Mouse (Mus musculus) thymus, adult 2 months (tissue): ENCODE measurements at regions not wholly inside any gene's neighbourhood (a gene's known extent, or its start where the extent isn't known, plus 50 kb on each side); places are given as distances from the start of the nearest gene placed in this dataset.

Source experiments
- DNase-seq: peaks from one replicate; pipeline ENCODE4 v3.0.0; 2021
- H3K27ac ChIP-seq: fragments of 200-500 bp; 2 replicates; pipeline ENCODE4 v1.5.1; 2012; ENCODE audit warnings: low read length, control low read depth; ENCODE audit not compliant: control insufficient read depth, insufficient read depth
- H3K27me3 ChIP-seq: fragments of 200-500 bp; 2 replicates; pipeline ENCODE4 v1.6.1; 2012; ENCODE audit warnings: mild to moderate bottlenecking, low read length, moderate library complexity, mixed read lengths; ENCODE audit not compliant: control insufficient read depth, insufficient read depth
- H3K36me3 ChIP-seq: fragments of 200-500 bp; 2 replicates; pipeline ENCODE4 v1.6.1; 2012; ENCODE audit warnings: mild to moderate bottlenecking, low read length, moderate library complexity; ENCODE audit not compliant: control insufficient read depth, insufficient read depth
- H3K4me1 ChIP-seq: fragments of 200-500 bp; replicated peaks from 2 replicates; pipeline ENCODE4 v1.6.1; 2012; ENCODE audit warnings: low read length; ENCODE audit not compliant: control insufficient read depth, insufficient read depth
- H3K4me3 ChIP-seq: fragments of 200-500 bp; 2 replicates; pipeline ENCODE4 v1.5.1; 2012; ENCODE audit warnings: mild to moderate bottlenecking, low read length, control low read depth, moderate library complexity; ENCODE audit not compliant: control insufficient read depth, insufficient read depth
- CTCF ChIP-seq: fragments of 200-500 bp; IDR thresholded peaks from 2 replicates; pipeline ENCODE4 v1.5.1; 2012; ENCODE audit warnings: mild to moderate bottlenecking, control low read depth, low read length, moderate library complexity, borderline replicate concordance; ENCODE audit not compliant: control insufficient read depth, poor library complexity, insufficient read depth; ENCODE audit errors: extremely low read depth
- POLR2A ChIP-seq: fragments of 200-500 bp; IDR thresholded peaks from 2 replicates; pipeline ENCODE4 v1.6.1; 2012; ENCODE audit warnings: mild to moderate bottlenecking, low read length, control low read depth, moderate library complexity; ENCODE audit not compliant: control insufficient read depth, poor library complexity, insufficient read depth; ENCODE audit errors: extremely low read depth
- WGBS: fragments of 180-500 bp; shearing (Covaris S2); methylation state at CpG from one replicate; pipeline ENCODE4 v1.1.7; 2018; 5-methylcytosine and 5-hydroxymethylcytosine counted together

- Histone ChIP-seq H3K4me3 (no peak overlapping the region), H3K36me3 (no peaks in the 10 kb centered on the region), H3K27me3 (no peaks in the 10 kb centered on the region), H3K4me1 (no peaks in the 10 kb centered on the region; the same call in 1 of the 2 replicates), H3K27ac (no peak overlapping the region)
- 90% methylated on average over 5 of the region's 5 CpGs for WGBS
- TF ChIP-seq POLR2A (no peak), CTCF (no peak)
- DNase-seq, result no peak
These were observed 116.2 kb upstream of the Lrig1 start for GRCm38 (mm10) chr6:94816161-94816560.

DNA sequence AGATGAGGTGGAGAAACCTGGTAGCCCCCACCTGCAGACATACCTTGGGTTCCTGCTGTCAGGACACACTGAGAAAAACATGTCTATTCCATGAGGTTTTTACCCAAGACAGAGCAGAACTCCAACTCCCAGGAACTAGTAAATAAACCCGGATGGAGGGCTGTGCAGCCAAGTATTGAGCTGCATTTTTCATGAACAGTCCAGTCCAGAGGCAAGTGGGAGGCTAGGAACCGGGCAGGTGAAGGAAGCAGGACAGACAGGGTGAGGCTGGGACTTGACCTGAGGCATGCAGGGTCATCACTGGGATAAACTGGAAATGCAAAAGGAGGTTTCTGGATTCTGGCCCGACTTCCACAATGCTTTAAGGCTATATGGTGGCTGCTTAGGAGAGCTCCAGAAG, 114.8 kb upstream of the Lrig1 start:
- no peaks in the 10 kb centered on the region for H3K36me3 ChIP-seq
- TF ChIP-seq CTCF (no peak), POLR2A (no peak)
- WGBS, result 81% methylated on average over 3 of the region's 3 CpGs
- no peak overlapping the region for H3K27ac ChIP-seq
- no peaks in the 10 kb centered on the region for H3K27me3 ChIP-seq
- H3K4me3 ChIP-seq, result no peak overlapping the region
- no peak for DNase-seq
- H3K4me1 ChIP-seq, result no peaks in the 10 kb centered on the region; the same call in 1 of the 2 replicates

DNA sequence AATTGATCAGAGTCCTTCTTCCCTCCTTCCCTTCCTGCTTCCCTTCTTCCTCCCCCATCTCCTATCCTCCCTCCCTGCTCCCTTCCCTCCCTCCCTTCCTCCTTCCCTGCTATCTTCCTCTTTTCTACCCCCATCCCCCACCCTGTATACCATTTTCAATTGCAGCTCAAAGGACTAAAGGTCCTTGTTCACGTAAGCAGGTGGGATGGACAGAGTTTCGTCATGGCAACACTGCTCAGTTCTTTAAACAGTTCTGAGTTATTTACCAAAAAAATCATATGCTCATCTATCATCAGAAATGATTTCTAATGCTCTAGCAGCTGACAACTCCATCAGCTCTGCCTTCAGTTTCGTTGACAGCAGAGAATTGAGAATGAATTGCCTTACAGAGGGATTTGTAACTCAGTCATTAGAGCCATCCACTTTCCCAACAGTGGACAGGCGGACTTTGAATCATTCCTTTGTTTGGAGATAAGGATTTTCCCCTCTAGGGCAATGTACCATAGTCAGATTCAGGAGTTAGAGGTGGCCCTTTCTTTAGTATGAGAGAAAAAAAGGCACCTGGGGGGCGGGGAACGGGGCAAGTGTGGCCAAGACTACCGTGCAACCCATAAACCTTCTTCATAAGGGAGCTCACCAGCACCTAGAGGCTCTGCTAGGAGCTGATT, 113.7 kb upstream of the Lrig1 start:
- no peak for DNase-seq
- no peaks in the 10 kb centered on the region for H3K27me3 ChIP-seq
- H3K4me1 ChIP-seq, result no peaks in the 10 kb centered on the region; the same call in 1 of the 2 replicates
- no peaks in the 10 kb centered on the region for H3K36me3 ChIP-seq
- TF ChIP-seq CTCF (no peak), POLR2A (no peak)
- H3K27ac ChIP-seq, result no peak overlapping the region
- WGBS, result 86% methylated on average over 7 of the region's 7 CpGs
- H3K4me3 ChIP-seq, result no peak overlapping the region

GRCm38 (mm10) chr6:94811846-94812245, 111.9 kb upstream of the Lrig1 start:
- Histone ChIP-seq H3K27me3 (no peaks in the 10 kb centered on the region), H3K4me1 (no peaks in the 10 kb centered on the region), H3K27ac (no peak overlapping the region), H3K4me3 (no peak overlapping the region), H3K36me3 (no peaks in the 10 kb centered on the region)
- TF ChIP-seq POLR2A (no peak), CTCF (no peak)
- DNase-seq, result no peak
- WGBS, result 79% methylated on average over 4 of the region's 4 CpGs

DNA sequence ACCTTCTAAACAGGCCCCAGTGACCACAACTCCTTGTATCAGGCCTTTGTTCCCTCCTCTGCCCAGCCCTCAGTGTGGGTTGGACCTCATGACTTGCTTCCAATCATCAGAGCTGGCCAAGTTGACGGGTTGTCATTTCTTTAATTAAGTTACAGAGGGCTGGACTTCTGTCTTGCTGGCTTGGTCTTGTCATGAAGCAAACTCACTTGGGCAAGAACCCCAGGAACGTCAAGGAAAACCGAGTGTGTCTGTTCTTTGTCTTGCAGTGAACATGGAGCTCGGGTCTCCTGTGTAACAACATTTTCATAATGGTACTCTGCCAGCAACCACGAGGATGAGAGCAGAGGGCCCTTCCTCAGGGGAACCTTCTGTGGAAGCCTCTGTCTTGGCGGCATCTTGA, 107.3 kb upstream of the Lrig1 start:
- Histone ChIP-seq H3K27me3 (no peaks in the 10 kb centered on the region), H3K36me3 (no peaks in the 10 kb centered on the region), H3K27ac (no peak overlapping the region), H3K4me3 (no peak overlapping the region), H3K4me1 (no peaks in the 10 kb centered on the region)
- DNase-seq, result no peak
- TF ChIP-seq CTCF (no peak), POLR2A (no peak)
- 87% methylated on average over 6 of the region's 6 CpGs for WGBS

GRCm38 (mm10) chr6:94806481-94807160, 106.7 kb upstream of the Lrig1 start:
- Histone ChIP-seq H3K36me3 (no peaks in the 10 kb centered on the region), H3K4me1 (no peaks in the 10 kb centered on the region), H3K27me3 (no peaks in the 10 kb centered on the region), H3K27ac (no peak overlapping the region), H3K4me3 (no peak overlapping the region)
- TF ChIP-seq CTCF (no peak), POLR2A (no peak)
- 84% methylated on average over 12 of the region's 12 CpGs for WGBS
- DNase-seq, result no peak
